Mouse (Mus musculus) right cerebral cortex, adult 18-20 months (tissue): ENCODE measurements at regions not wholly inside any gene's neighbourhood (a gene's known extent, or its start where the extent isn't known, plus 50 kb on each side); places are given as distances from the start of the nearest gene placed in this dataset.
A peak's percentile ranks its signal among the peaks of the same experiment; 100 is the strongest.

ENCODE experiments used
- DNase-seq: peaks from one replicate; pipeline ENCODE4 v3.0.0; 2022; ENCODE audit warnings: mixed read lengths

- DNase-seq, result peak; percentile 1
Observed at GRCm38 (mm10) chr1:41104869-41105268, 299.5 kb downstream of the Tmem182 start.

DNA sequence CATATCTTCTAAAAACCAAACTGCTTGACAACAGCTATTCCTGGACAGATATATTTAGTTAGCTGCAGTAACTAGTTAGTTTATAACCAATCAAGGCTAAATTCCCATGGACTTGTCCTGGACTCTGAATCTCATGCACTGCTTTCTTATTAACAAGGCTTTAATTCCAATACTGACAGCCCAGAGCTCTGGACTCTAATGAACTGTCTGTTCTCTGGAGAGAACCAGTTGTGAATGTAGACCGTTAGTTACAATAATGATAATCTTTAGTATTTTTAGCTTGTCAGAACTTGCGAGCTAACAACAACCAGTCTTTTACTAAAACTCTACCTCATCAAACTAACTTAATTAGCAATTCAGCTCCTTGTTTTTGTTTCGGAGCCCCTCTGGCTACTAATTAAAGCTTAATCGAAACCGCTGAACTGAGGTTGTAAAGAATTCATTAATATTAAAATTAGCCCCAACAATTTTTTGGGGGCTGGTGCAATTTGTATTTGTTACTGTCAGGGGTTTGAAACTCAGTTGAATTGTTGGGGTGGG, 316.3 kb downstream of the Tmem182 start:
- no peak for DNase-seq

- DNase-seq, result no peak
Observed at GRCm38 (mm10) chr1:41131410-41131809, 326.0 kb downstream of the Tmem182 start.

GRCm38 (mm10) chr1:41133143-41133542, 327.7 kb downstream of the Tmem182 start:
- no peak for DNase-seq

DNA sequence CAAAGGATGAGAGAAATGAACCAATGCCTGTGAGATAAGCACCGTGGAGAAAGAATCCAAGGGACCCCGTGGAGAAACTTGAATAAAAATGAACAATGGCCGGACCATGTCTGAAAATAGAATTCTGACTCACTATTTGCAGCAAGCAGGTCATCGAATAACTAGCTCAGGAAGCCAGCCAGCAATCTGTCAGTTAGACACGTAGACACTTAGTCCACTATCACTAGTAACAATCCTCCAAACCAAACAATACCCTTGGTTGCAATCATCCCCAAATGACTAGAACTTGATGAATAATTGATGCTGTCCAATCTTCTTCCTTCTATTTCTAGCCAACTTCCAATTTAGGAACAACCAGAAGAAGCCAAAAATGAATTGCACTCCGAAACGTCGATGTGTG, 328.5 kb downstream of the Tmem182 start:
- DNase-seq, result no peak

- no peak for DNase-seq
Observed at GRCm38 (mm10) chr1:41139725-41140124, 334.3 kb downstream of the Tmem182 start.

DNA sequence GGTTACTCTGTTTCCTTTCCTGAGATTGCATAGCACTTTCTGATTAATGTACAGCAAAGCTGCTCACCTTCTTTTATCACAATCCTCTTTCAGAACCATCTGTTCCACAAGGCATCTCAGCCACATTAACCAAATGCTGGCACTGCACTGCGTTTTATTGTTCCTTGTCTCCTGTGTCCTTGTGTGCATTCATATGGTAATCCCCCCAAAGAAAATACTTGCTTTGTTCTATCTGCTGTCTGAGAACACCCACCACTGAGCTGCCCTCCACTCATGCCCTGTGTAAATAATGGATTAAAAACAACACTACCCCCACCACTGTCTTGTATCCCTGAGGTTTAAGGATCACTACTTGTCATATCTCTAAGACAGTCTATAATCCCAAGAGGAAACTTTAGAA, 335.1 kb downstream of the Tmem182 start:
- DNase-seq, result no peak

DNA sequence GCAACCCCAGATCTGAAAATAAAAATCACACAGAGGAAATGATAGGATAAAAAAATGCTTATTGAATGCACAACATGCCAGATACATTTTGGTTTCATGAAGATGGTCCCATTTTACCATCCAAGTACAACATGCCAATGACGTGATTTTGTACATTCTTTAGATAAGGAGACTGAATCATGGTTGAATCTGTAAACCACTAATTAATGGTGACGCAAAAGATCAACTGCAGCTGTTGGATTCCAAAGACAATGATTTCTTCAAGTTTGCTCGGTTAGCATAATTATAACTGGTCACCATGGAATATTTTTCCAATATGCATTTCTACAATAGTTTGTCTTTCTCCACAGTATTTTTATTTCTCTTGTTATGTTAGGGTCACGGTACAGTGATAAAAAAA, 336.6 kb downstream of the Tmem182 start:
- no peak for DNase-seq

DNA sequence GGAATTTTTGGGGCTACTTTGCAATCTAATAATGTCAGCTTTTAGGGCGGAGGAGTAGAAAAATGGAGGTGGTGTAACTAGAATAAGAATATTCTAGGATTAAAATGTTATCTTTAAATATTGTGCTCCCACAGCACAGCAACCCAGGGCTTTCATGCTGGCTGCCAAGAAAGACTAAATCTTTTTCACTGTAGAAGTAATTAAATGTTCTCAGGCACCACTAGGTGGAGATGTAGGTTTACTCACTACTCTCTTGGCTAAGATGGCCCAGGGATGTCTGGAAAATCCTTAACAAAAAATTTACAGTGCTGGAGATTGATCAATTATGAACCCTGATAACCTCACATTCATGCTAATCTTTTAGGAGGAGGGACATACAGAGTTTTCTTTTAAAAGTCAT, 347.1 kb downstream of the Tmem182 start:
- peak; percentile 41 for DNase-seq

DNA sequence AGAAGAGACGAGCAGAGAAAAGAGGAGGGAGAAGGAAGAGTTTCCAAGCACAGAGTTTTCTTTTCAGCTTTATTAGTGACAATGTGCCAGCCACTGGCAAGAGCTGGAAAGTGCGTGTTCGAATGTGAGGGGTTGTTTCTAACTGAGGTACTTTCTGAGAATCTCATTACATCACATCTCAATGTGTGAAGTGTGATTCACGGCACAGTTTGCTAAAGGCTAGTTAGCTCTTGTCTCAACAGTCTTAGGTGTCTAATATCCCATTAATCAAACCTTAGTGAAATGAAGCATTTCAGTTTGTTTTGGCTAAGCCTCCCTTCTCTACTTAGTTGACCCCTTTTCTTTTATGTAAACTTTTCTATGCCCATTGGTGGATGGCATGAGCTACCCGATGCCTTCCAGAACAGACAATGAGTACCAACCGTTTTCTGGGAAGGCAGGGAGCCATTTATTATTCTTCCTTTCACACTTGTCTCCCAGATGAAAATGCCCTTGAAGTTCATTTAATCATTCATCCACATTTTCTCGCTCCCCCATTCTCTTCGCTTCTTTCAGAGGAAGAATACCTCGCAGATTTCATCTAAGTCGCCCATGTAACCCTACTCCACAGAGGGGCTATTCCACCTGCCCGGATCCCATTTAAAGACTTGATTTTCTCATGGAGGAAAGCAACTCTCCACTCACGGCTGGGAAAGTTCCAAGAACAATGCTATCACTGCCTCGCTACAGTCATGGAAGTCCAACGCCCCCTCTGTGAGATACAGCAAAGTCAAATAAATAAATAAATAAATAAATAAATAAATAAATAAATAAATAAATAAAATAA, 348.0 kb downstream of the Tmem182 start:
- no peak for DNase-seq

DNA sequence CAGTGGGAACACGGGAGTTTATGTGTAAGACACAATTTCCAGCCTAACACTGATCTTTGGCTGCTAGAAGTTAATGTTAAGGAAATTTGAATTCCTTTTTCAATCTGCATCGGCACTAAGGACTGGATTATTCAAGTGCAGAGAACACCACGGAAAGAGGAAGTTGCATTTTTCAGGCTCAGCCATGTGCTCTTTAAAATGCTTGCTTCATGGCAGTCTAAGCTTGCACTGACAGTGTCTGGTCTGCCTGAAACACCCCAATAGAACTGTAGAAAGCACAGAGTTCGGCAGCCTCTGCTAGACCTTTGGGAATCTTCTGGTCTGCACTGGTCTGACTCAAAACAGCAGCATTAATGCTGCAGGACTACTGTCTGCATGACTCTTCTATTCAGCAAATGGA, 348.8 kb downstream of the Tmem182 start:
- no peak for DNase-seq

- no peak for DNase-seq
Observed at GRCm38 (mm10) chr1:41156946-41157345, 351.5 kb downstream of the Tmem182 start.

DNA sequence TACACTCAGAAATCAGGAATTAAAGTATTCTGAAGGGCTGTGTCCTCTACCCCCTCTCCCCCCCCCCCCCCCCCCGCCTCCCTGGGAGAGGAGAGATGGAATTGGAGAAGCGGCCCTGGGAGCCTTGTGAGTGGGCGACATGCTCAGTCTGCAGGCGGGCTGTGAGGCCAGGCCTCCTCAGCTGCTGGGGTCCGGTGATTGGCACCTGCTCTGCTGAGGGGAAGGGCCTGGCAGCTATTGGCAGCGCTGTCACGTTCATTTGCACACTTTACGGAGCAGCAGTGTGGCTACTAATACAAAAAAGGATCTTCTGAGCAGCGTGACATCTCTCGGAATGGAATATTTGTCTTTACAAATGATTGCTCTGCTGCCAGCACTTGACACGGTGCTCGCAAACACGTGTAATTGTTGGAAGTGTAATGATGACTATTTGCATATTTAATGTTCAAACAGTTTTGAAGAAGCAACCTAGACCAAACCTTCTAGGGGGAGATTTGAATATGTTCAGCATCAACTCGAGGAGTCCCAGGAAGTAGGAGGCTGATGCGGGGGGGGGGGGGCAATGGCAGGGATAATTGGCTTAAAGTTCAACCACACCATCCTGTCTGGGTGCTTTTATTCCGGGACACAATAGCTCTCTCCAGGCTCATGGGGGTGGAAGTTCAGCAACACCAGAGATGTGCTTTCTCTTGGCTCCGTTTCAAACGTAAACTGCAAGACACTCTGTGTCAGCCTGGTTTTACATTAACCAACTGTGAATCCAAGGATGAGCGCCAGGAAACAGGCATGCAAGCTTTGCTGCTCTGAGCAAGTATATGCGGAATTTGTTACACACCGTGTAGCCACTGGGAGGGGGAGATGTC, 352.5 kb downstream of the Tmem182 start:
- DNase-seq, result peak; percentile 21

GRCm38 (mm10) chr1:41165878-41166786, 360.7 kb downstream of the Tmem182 start:
- DNase-seq, result no peak

DNA sequence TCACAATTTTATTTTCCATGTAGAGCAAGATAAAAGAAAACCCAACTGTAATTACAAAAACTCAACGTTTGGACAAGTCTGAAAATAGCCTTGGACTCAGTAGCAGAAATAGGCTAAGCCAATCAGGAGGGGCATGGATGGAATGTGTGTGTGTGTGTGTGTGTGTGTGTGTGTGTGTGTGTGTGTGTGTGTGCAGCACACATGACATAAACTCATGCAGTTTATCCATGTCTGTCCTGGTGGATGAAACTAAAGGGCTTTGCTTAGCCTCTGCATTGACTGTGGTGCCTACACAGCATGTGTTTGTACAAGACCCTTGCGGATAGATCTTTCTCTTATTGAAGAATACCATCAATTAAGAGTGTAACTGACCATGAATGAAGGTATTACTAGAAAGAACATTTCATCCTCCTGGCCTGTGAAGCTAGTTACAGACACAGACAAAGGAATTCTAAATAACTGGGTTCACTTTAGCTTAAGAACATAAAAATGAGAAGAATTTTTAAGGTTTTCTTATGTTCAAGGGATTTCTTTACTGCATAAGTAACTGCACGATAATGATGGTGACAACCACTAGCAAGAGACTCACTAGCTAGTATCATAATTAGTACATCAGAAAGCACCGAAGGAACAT, 361.5 kb downstream of the Tmem182 start:
- DNase-seq, result no peak

GRCm38 (mm10) chr1:41186991-41187390, 381.6 kb downstream of the Tmem182 start:
- no peak for DNase-seq

- DNase-seq, result no peak
Observed at GRCm38 (mm10) chr1:41212876-41213275, 407.5 kb downstream of the Tmem182 start.

DNA sequence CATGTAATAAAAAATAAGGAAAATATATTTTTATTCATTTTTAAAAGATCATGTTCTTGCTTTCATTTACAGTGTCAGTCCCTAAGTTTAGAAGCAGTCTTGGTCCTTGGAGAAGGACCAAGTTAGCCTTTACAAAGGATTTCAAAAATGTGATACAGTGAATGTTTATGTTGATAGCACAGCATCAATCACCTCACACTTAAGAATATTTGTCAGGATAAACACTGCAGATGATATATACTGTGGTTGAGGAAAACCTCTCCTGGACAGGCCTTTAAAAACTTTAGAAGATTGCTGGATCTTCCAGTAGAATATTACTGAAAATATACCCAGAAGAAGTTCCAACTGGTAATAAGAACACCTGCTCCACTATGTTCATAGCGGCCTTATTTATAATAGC, 420.4 kb downstream of the Tmem182 start:
- DNase-seq, result no peak

- DNase-seq, result no peak
Observed at GRCm38 (mm10) chr1:41235335-41235734, 429.9 kb downstream of the Tmem182 start.

GRCm38 (mm10) chr1:41243000-41243399, 437.6 kb downstream of the Tmem182 start:
- no peak for DNase-seq

- peak; percentile 6 for DNase-seq
Observed at GRCm38 (mm10) chr1:41244627-41245026, 439.2 kb downstream of the Tmem182 start.

- no peak for DNase-seq
Observed at GRCm38 (mm10) chr1:41264214-41264613, 458.8 kb downstream of the Tmem182 start.
